Mouse (Mus musculus): ENCODE data around the gene Capza2. TPM values are rescaled to one million over a fixed set of nuclear protein-coding genes. Genes with fewer than 3 reads are reported as not detected.

Capza2 gene
- polyA plus RNA-seq, 1 experiment from 2014 or later = 277 TPM

DNA sequence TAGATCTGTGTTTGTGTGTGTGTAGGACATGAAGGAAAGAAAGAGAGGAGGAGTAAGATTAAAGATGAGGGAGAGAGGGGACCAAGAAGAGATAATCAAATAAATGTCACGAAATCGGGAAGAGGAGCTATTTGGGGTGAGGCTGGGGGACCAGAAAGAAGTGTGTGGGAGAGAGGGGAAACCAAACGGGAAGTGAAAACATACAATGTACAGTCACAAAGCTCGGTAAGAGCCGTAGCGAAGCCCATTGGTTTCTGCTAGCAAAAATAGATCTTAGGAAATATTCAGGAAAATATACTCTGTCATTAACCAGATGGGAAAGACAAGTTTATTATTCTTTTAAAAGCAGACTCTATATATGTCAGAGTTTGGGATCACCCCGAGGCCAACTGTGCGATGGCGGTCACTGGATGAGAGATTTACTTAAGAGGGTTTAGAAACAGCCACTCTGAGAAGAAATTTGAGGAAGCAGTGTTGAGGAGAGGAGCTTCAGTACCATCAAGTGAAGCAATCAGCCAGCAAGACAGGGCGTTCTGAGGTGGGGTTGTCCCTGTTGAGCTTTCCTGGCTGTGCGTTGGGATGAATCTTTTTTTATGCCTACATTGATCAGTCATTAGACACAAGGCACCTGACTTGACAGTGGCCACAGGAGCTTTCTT lies 24.6 kb upstream of the Capza2 start:
- DNase-seq (ENCODE audit: low spot score) (no peak), ATAC-seq (ENCODE audit: low FRiP score) (no peak)
- Histone ChIP-seq H3K4me1 (replicated peaks; ENCODE audit: control insufficient read depth, insufficient read depth, low read length) (no peaks in the 10 kb centered on the region), H3K4me2 (replicated peaks) (no peak overlapping the region), H3K27ac (no peak overlapping the region), H3K36me3 (replicated peaks; ENCODE audit: control insufficient read depth, insufficient read depth) (no peaks in the 10 kb centered on the region), H3K9ac (no peak overlapping the region), H3K9me3 (ENCODE audit: control insufficient read depth, low read length) (no peaks in the 10 kb centered on the region), H3K4me3 (replicated peaks; ENCODE audit: low read length) (no peak overlapping the region), H3K27me3 (ENCODE audit: control insufficient read depth, insufficient read depth, low read length) (no peaks in the 10 kb centered on the region)
- 92% methylated on average over 11 of the region's 11 CpGs for WGBS

DNA sequence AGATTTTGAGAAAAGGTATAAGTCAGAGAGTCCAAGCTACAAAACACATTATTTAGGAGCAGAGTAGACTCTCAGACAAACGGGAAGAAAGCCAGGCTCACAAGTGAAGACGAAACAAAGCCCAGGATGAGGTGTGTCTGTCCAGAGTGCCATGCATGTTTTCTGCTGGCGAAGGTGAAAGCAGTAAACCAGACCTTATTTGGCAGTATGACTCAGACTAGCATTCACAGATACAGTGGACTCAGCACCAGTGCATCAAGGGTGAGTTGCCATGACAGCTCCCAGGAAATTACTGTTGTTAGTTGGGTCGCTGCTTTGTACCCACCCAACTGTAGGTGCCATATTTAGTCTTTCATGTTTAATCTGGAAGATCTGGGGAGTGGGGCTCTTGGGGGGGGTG lies 23.4 kb upstream of the Capza2 start:
- no peaks in the 10 kb centered on the region for H3K27me3 ChIP-seq (ENCODE audit: control insufficient read depth, insufficient read depth, low read length)
- H3K9ac ChIP-seq = no peak overlapping the region
- no peak overlapping the region for H3K27ac ChIP-seq
- no peaks in the 10 kb centered on the region for H3K9me3 ChIP-seq (ENCODE audit: control insufficient read depth, low read length)
- 89% methylated on average over 4 of the region's 4 CpGs for WGBS
- no peak for ATAC-seq (ENCODE audit: low FRiP score)
- H3K4me2 ChIP-seq (replicated peaks) = no peak overlapping the region
- no peak for DNase-seq (ENCODE audit: low spot score)
- no peaks in the 10 kb centered on the region for H3K4me1 ChIP-seq (replicated peaks; ENCODE audit: control insufficient read depth, insufficient read depth, low read length)
- no peak overlapping the region for H3K4me3 ChIP-seq (replicated peaks; ENCODE audit: low read length)
- H3K36me3 ChIP-seq (replicated peaks; ENCODE audit: control insufficient read depth, insufficient read depth) = no peaks in the 10 kb centered on the region

DNA sequence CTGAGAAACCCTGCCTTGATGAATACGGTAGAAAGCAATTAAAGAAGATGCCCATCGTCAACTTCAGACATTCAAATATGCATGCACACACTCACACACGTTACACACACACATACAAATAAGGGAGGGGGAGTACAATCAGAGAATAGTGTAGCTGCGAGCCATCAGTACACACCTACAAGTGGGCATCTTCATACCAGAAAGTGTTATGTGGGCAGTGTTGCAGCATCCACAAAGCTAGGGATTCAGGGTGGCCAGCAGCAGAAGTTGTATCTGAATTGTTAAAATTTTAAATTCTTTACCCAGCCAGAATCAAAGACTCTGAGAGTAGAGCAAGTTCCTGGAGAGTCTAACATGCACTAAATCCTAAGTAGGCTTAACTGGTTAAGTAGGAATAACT lies 15.2 kb upstream of the Capza2 start:
- Histone ChIP-seq H3K4me3 (replicated peaks; ENCODE audit: low read length) (no peak overlapping the region), H3K27ac (no peak overlapping the region), H3K4me1 (replicated peaks; ENCODE audit: control insufficient read depth, insufficient read depth, low read length) (no peaks in the 10 kb centered on the region), H3K9ac (no peak overlapping the region), H3K4me2 (replicated peaks) (no peak overlapping the region), H3K27me3 (ENCODE audit: control insufficient read depth, insufficient read depth, low read length) (no peaks in the 10 kb centered on the region), H3K36me3 (replicated peaks; ENCODE audit: control insufficient read depth, insufficient read depth) (no peaks in the 10 kb centered on the region), H3K9me3 (ENCODE audit: control insufficient read depth, low read length) (no peaks in the 10 kb centered on the region)
- ATAC-seq (ENCODE audit: low FRiP score) (no peak), DNase-seq (ENCODE audit: low spot score) (no peak)
- WGBS = 94% methylated on average over 4 of the region's 4 CpGs

DNA sequence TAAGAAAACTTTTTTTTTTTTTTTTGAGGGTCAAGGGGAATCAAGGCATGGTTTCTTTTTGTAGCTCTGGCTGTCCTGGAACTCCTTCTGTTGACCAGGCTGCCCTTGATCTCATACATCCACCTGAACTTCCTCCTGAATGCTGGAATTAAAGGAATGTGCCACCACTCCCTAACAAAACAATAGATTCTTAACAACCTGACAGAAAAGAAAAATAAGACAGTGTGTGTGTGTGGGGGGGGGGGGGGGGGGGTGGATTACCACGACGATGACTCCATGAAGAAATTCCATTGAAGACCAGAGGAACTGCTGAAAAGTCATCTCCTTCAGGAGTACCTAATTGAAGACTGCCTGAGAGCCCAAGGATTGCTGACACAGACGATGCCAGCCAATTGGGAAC lies 14.6 kb upstream of the Capza2 start:
- ATAC-seq (ENCODE audit: low FRiP score) (no peak), DNase-seq (ENCODE audit: low spot score) (no peak)
- no peaks in the 10 kb centered on the region for H3K4me1 ChIP-seq (replicated peaks; ENCODE audit: control insufficient read depth, insufficient read depth, low read length)
- no peaks in the 10 kb centered on the region for H3K27me3 ChIP-seq (ENCODE audit: control insufficient read depth, insufficient read depth, low read length)
- no peak overlapping the region for H3K9ac ChIP-seq
- no peaks in the 10 kb centered on the region for H3K36me3 ChIP-seq (replicated peaks; ENCODE audit: control insufficient read depth, insufficient read depth)
- WGBS = 71% methylated on average over 3 of the region's 3 CpGs
- no peak overlapping the region for H3K4me2 ChIP-seq (replicated peaks)
- H3K27ac ChIP-seq = no peak overlapping the region
- H3K9me3 ChIP-seq (ENCODE audit: control insufficient read depth, low read length) = no peaks in the 10 kb centered on the region
- no peak overlapping the region for H3K4me3 ChIP-seq (replicated peaks; ENCODE audit: low read length)

DNA sequence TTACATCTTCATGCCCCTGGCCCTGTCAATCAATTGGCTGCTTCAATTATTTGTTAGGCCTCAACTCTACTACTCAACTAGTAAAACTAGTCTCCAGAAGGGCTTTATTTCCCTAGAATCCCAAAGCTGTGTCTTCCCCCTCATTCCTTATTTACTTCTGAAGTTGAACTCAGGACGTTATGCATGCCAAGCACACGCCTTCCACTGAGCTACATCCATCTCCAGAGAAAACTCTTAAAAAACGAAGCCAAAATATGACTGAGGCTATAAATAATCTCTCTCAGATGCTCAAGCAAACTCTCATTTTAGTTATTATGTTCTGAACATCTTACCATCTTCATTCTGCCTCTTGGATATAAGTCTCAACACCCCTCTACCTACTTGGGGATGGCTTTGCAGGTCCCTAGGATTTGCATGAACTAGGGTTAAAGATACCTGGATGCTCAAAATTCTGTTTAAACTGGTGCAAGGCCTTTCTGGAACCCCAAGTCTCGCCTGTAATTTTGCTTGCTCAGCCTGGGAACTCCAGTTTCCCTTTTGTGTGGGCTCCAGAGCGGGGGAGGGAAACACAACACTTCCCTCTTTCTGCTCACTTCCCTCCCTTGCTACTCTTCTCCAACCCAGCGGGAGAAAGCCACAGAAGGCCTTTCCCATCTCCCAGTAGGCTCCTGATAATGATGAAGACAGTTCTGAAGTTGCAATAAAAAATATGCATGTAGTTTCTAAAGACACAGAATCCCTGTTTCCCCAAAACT lies 7.2 kb upstream of the Capza2 start:
- ATAC-seq (ENCODE audit: low FRiP score) (no peak), DNase-seq (ENCODE audit: low spot score) (no peak)
- no peak overlapping the region for H3K4me2 ChIP-seq (replicated peaks)
- H3K9ac ChIP-seq = no peak overlapping the region
- no peaks in the 10 kb centered on the region for H3K36me3 ChIP-seq (replicated peaks; ENCODE audit: control insufficient read depth, insufficient read depth)
- WGBS = 62% methylated on average over 6 of the region's 6 CpGs
- H3K27me3 ChIP-seq (ENCODE audit: control insufficient read depth, insufficient read depth, low read length) = no peaks in the 10 kb centered on the region
- no peak overlapping the region for H3K4me3 ChIP-seq (replicated peaks; ENCODE audit: low read length)
- no peaks in the 10 kb centered on the region for H3K4me1 ChIP-seq (replicated peaks; ENCODE audit: control insufficient read depth, insufficient read depth, low read length)
- no peak overlapping the region for H3K27ac ChIP-seq
- no peaks in the 10 kb centered on the region for H3K9me3 ChIP-seq (ENCODE audit: control insufficient read depth, low read length)

DNA sequence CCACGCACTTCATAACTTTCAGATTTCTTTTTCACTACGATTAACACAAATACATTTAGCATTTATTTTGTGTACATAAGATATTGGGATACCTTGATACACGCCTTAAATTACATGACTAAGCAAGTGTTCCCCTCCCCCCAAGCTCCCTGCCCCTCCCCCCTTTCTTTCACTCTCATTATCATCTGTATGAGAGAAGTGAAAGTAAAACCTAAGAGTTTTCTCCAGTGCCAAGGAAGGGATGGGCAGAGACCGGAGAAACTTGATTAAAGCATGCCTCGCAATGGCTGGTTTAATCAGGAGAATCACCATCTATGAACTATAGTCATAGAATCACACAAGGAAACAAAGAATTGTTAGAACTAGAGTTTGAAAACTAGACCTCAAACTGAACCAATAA lies 6.3 kb upstream of the Capza2 start:
- H3K4me3 ChIP-seq (replicated peaks; ENCODE audit: low read length) = no peak overlapping the region
- no peaks in the 10 kb centered on the region for H3K36me3 ChIP-seq (replicated peaks; ENCODE audit: control insufficient read depth, insufficient read depth)
- no peaks in the 10 kb centered on the region for H3K9me3 ChIP-seq (ENCODE audit: control insufficient read depth, low read length)
- ATAC-seq (ENCODE audit: low FRiP score) (no peak), DNase-seq (ENCODE audit: low spot score) (no peak)
- H3K27ac ChIP-seq = no peak overlapping the region
- H3K27me3 ChIP-seq (ENCODE audit: control insufficient read depth, insufficient read depth, low read length) = no peaks in the 10 kb centered on the region
- no peaks in the 10 kb centered on the region for H3K4me1 ChIP-seq (replicated peaks; ENCODE audit: control insufficient read depth, insufficient read depth, low read length)
- no peak overlapping the region for H3K9ac ChIP-seq
- H3K4me2 ChIP-seq (replicated peaks) = no peak overlapping the region
- 60% methylated on average over 5 of the region's 5 CpGs for WGBS

DNA sequence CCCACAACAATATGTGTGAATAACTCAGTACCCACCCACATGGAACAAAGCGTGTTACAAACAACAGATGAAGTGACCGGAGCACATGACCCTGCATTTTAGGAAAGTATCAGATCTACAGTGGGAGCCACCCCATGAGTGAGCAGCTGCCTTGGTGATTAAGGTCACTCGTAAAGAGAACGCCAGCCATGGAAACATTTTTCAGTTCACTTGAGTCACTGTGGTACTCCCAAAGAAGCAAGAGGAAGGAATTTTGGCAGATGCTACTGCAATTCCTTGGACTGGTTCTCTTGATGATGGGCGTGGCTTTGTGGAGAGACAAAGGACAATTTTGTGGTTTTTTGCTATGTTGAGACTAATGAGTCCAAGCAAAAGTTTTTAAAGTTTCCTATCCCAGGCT lies 4.4 kb upstream of the Capza2 start:
- DNase-seq (ENCODE audit: low spot score) = no peak
- ATAC-seq (ENCODE audit: low FRiP score) = no peak
- H3K4me1 ChIP-seq (replicated peaks; ENCODE audit: control insufficient read depth, insufficient read depth, low read length) = no peaks in the 10 kb centered on the region
- no peak overlapping the region for H3K27ac ChIP-seq
- no peak overlapping the region for H3K4me2 ChIP-seq (replicated peaks)
- no peak overlapping the region for H3K4me3 ChIP-seq (replicated peaks; ENCODE audit: low read length)
- no peaks in the 10 kb centered on the region for H3K9me3 ChIP-seq (ENCODE audit: control insufficient read depth, low read length)
- no peak overlapping the region for H3K9ac ChIP-seq
- no peaks in the 10 kb centered on the region for H3K27me3 ChIP-seq (ENCODE audit: control insufficient read depth, insufficient read depth, low read length)
- 69% methylated on average over 5 of the region's 5 CpGs for WGBS
- H3K36me3 ChIP-seq (replicated peaks; ENCODE audit: control insufficient read depth, insufficient read depth) = no peaks in the 10 kb centered on the region

DNA sequence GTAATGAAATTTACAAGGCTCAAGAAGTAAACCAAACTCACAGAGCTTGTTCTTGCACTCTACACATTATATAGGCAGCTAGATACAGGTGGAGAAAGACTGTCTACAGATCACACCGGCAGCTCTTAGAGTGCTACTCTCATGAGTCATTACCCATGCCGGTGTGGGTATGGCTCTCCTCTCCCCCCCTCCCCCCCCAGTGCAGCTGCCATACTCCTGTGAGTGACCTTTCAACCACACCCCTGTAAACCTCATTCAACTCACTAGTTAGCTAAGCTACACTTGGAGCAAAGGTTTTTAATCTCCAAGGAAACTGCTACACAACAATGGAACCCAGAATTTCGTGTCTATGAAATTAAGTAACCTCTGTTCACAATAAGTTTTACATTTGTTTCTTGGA lies 2.2 kb upstream of the Capza2 start:
- ATAC-seq (ENCODE audit: low FRiP score) = no peak
- no peak overlapping the region for H3K4me2 ChIP-seq (replicated peaks)
- 73% methylated on average over 3 of the region's 3 CpGs for WGBS
- H3K4me3 ChIP-seq (replicated peaks; ENCODE audit: low read length) = no peak overlapping the region
- peaks cover 9% of the 10 kb centered on the region for H3K4me1 ChIP-seq (replicated peaks; ENCODE audit: control insufficient read depth, insufficient read depth, low read length)
- no peak overlapping the region for H3K27ac ChIP-seq
- DNase-seq (ENCODE audit: low spot score) = no peak
- no peaks in the 10 kb centered on the region for H3K9me3 ChIP-seq (ENCODE audit: control insufficient read depth, low read length)
- no peak overlapping the region for H3K9ac ChIP-seq
- no peaks in the 10 kb centered on the region for H3K36me3 ChIP-seq (replicated peaks; ENCODE audit: control insufficient read depth, insufficient read depth)
- no peaks in the 10 kb centered on the region for H3K27me3 ChIP-seq (ENCODE audit: control insufficient read depth, insufficient read depth, low read length)

DNA sequence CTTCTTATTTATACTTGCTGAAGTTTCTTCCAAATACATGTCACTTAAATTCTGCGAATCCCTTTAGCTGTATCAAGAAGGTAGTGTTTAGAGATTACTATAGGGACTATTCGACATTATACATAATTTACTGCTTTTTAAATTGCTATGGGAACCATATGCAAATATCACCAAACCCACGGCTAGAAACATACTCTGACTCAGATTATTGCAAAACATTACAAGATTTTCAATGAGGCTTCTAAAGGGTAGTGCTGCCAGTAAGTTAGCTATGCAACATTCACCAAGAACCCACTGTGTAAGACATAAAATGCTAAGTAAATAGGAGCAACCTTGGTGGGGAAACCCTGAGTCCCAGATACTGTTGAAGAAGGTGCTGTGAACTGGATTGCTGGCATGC lies 1.0 kb upstream of the Capza2 start:
- Histone ChIP-seq H3K4me2 (replicated peaks) (no peak overlapping the region), H3K27me3 (ENCODE audit: control insufficient read depth, insufficient read depth, low read length) (no peaks in the 10 kb centered on the region), H3K9ac (no peak overlapping the region), H3K27ac (no peak overlapping the region), H3K4me1 (replicated peaks; ENCODE audit: control insufficient read depth, insufficient read depth, low read length) (peaks cover 14% of the 10 kb centered on the region), H3K4me3 (replicated peaks; ENCODE audit: low read length) (no peak overlapping the region), H3K9me3 (ENCODE audit: control insufficient read depth, low read length) (no peaks in the 10 kb centered on the region), H3K36me3 (replicated peaks; ENCODE audit: control insufficient read depth, insufficient read depth) (no peaks in the 10 kb centered on the region)
- WGBS = 84% methylated on average over 3 of the region's 3 CpGs
- ATAC-seq (ENCODE audit: low FRiP score) (no peak), DNase-seq (ENCODE audit: low spot score) (no peak)

Data from hindbrain, embryonic 14.5 days (tissue).